Mouse (Mus musculus) bone marrow, adult 2 months (tissue): ENCODE measurements around the gene Gm13124. TPM values are rescaled to one million over a fixed set of nuclear protein-coding genes. Genes with fewer than 3 reads are reported as not detected.
"Not testable (repeated sequence)": the region's sequence is repeated elsewhere in the genome, so short reads cannot be mapped to it uniquely, and the experiment has no call there.

ENCODE experiments used
- H3K27ac ChIP-seq: fragments of 200-500 bp; 2 replicates; pipeline ENCODE4 v1.5.1; 2012; ENCODE audit warnings: low read depth, mild to moderate bottlenecking, control low read depth, inconsistent platforms, low read length; ENCODE audit not compliant: control insufficient read depth, poor library complexity, insufficient read depth
- H3K4me1 ChIP-seq: fragments of 200-500 bp; 2 replicates; pipeline ENCODE4 v1.6.1; 2011; ENCODE audit warnings: low read length; ENCODE audit not compliant: control insufficient read depth, insufficient read depth
- H3K4me3 ChIP-seq: fragments of 200-500 bp; replicated peaks from 2 replicates; pipeline ENCODE3; 2011; ENCODE audit warnings: mild to moderate bottlenecking, low read depth, low read length, control low read depth; ENCODE audit not compliant: control insufficient read depth
- CTCF ChIP-seq: fragments of 200-500 bp; IDR thresholded peaks from 2 replicates; pipeline ENCODE4 v1.5.1; 2011; ENCODE audit warnings: low read length, control low read depth; ENCODE audit not compliant: control insufficient read depth, insufficient read depth
- POLR2A ChIP-seq: fragments of 200-500 bp; IDR thresholded peaks from 2 replicates; pipeline ENCODE4 v1.6.1; 2011; ENCODE audit warnings: low read depth, mild to moderate bottlenecking, control low read depth, low read length, borderline replicate concordance; ENCODE audit not compliant: control insufficient read depth
- WGBS: fragments of 180-500 bp; shearing (Covaris S2); methylation state at CpG from one replicate; pipeline ENCODE4 v1.1.7; 2018; 5-methylcytosine and 5-hydroxymethylcytosine counted together
- polyA plus RNA-seq: library from polyadenylated mRNA; stranded (reverse); fragments of >200 nt; gene quantifications from 2 replicates; pipeline ENCODE4 v1.2.4, GENCODE M21; 2011; ENCODE audit warnings: low replicate concordance; ENCODE audit not compliant: missing spikeins, insufficient read depth, insufficient read length

Gene Gm13124
- not detected in 2 replicates for polyA plus RNA-seq

- no peak within 1 kb of the TSS for H3K27ac ChIP-seq
- H3K4me1 ChIP-seq = no peaks in the 10 kb centered on the region
- no peak within 1 kb of the TSS for H3K4me3 ChIP-seq
- TF ChIP-seq POLR2A (no peak), CTCF (no peak)
- 92% methylated on average over 1 of the region's 1 CpGs for WGBS
These were observed at the start of gene Gm13124 for GRCm38 (mm10) chr4:144565034-144565433. Gene Gm13124, minus strand, starts transcription at chr4:144565134.

DNA sequence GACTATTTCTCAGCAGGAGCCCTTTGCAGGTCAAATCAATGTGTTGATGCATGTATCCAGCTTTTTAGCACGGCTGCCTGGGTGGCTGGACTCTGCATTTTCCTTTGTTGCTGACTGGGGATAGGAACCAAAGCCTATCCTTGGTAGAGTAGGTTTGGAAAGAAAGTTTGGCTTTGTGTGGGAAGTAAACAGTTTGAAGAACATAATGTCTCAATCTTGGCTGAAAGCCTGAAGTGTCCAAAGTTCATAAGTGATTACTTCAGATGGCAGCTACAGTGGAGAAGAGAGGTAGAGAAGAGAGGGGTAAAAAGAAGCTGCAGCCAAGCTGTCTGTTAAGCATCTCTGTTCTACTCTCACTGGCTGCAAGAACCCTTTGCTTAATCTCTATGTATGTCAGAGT lies 49.7 kb upstream of the Gm13124 start:
- TF ChIP-seq POLR2A (no peak), CTCF (no peak)
- H3K4me3 ChIP-seq = no peak overlapping the region
- H3K4me1 ChIP-seq = no peaks in the 10 kb centered on the region
- no peak overlapping the region for H3K27ac ChIP-seq
- 52% methylated on average over 1 of the region's 1 CpGs for WGBS

- TF ChIP-seq CTCF (no peak), POLR2A (no peak)
- Histone ChIP-seq H3K4me1 (no peaks in the 10 kb centered on the region), H3K4me3 (no peak within 1 kb of the TSS), H3K27ac (no peak within 1 kb of the TSS)
- WGBS = 32% methylated on average over 1 of the region's 1 CpGs
These were observed 48.5 kb upstream of the Gm13124 start, which contains the start of gene Aadacl4 for GRCm38 (mm10) chr4:144613407-144613806. Gene Aadacl4, plus strand, starts transcription at chr4:144613707.

DNA sequence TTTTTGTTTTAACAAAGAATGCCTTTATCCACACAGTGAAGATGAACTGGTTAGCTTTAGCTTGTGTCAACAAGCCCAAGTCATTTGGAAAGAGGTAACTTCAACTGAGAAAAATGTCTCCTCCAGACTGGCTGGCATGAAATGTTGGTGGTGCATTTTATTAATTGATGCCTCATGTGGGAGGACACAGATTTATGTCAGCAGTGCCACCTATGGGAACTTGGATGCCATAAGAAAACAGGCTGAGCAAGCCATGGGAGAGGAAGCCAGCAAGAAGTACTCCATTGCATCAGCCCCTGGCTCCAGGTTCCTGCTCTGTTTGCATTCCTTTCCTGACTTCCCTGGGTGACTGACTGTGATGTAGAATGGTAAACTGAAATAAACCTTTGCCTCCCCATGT lies 27.9 kb upstream of the Gm13124 start:
- H3K4me1 ChIP-seq = no peaks in the 10 kb centered on the region
- no peak overlapping the region for H3K27ac ChIP-seq
- H3K4me3 ChIP-seq = no peak overlapping the region
- no peak for TF ChIP-seq POLR2A
- no peak for TF ChIP-seq CTCF

DNA sequence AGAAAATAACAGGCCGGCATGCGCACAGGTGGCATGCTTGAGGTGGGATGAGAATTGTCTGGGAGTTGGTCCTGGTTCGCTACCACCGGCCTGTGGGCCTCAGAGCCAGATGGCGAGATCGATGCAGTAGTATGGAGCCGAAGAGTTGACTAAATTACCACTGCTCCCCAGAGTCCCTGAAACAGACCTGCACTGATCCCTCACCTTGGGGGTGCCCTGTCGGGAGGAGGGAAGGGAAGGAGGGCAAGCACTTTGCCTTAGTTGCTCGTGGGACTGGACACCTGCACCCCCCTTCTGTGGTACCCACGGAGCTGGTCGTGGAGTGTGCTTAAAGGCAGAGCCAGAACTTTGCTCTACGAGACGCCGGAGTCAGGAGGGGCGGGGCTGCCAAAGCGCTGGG lies 21.3 kb upstream of the Gm13124 start:
- not testable (repeated sequence) for H3K4me1 ChIP-seq, H3K4me3 ChIP-seq, H3K27ac ChIP-seq
- 81% methylated on average over 14 of the region's 16 CpGs for WGBS

GRCm38 (mm10) chr4:144567752-144568151 lies 2.8 kb upstream of the Gm13124 start:
- H3K4me1 ChIP-seq = no peaks in the 10 kb centered on the region
- no peak overlapping the region for H3K4me3 ChIP-seq
- H3K27ac ChIP-seq = no peak overlapping the region
- TF ChIP-seq CTCF = no peak
- no peak for TF ChIP-seq POLR2A

DNA sequence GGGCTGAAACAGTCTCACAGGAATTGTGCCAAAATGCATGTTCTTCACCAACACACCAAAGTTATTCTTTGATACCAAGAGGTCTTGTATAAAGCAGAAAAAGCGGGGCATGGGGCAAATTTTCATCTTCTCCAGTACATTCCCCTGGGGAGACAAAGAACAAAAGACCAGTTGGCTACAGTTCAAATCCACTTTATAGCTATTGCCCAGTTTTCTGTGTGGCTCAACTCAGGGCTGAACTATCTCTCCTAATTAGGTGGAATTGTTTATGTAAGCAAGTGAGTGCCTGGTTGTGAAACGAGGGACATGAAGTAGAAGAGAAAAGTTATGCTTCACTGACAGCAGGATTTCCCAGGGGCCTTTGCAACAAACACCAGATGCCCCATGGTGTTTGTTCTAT lies 3.7 kb downstream of the Gm13124 start:
- TF ChIP-seq POLR2A (no peak), CTCF (no peak)
- no peak overlapping the region for H3K4me3 ChIP-seq
- H3K4me1 ChIP-seq = no peaks in the 10 kb centered on the region
- 40% methylated on average over 2 of the region's 2 CpGs for WGBS
- no peak overlapping the region for H3K27ac ChIP-seq

GRCm38 (mm10) chr4:144559792-144560191 lies 5.1 kb downstream of the Gm13124 start:
- Histone ChIP-seq H3K4me3 (no peak overlapping the region), H3K4me1 (no peaks in the 10 kb centered on the region), H3K27ac (no peak overlapping the region)
- no peak for TF ChIP-seq POLR2A
- TF ChIP-seq CTCF = no peak

GRCm38 (mm10) chr4:144551156-144551555 lies 13.8 kb downstream of the Gm13124 start:
- H3K4me3 ChIP-seq = no peak overlapping the region
- H3K27ac ChIP-seq = no peak overlapping the region
- TF ChIP-seq POLR2A = no peak
- TF ChIP-seq CTCF = no peak

DNA sequence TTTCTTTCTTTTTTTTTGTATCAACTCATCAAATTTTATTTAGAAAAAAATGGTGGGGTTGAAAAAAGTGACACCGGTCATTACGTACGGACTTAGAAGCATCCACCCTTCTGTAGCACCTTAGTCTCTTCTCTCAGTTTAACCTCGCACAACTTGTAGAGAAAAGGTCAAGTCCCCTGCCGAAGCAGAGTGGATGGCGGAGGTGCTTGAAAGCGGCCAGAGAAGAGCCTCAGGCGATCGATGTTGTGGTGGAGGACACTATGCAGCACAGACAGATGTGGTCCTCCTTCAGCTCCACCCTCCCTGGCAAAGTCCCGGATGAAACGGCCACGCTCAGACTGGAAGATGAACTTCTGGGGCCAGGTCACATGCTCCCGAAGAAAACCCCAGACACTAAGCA lies 19.6 kb downstream of the Gm13124 start:
- H3K4me1 ChIP-seq, H3K27ac ChIP-seq, H3K4me3 ChIP-seq: not testable (repeated sequence)
- 87% methylated on average over 13 of the region's 13 CpGs for WGBS

More at GRCm38 (mm10) chr4:144551156-144551555, 13.8 kb downstream of the Gm13124 start:
- no peaks in the 10 kb centered on the region for H3K4me1 ChIP-seq
